Mouse (Mus musculus) regulatory T cell (primary cell): ENCODE measurements at regions not wholly inside any gene's neighbourhood (a gene's known extent, or its start where the extent isn't known, plus 50 kb on each side); places are given as distances from the start of the nearest gene placed in this dataset.

Experiments used
- in situ Hi-C: fragments of 300-600 bp; cut with MboI, MseI; formaldehyde crosslinking; loops from one replicate; pipeline ENCODE4 v1.15.1; 2025; ENCODE audit warnings: high pct_unique_total_duplicates

GRCm38 (mm10) chr1:75826202-75826601 lies 280.1 kb downstream of the Slc4a3 start:
- in situ Hi-C loops = loop anchor here (10.0 kb wide), 1 partner anchor 1359 kb away; no protein-coding TSS in a partner anchor

- in situ Hi-C loops = no loop called here
Measured at GRCm38 (mm10) chr1:75833071-75833830, 287.2 kb downstream of the Slc4a3 start.

GRCm38 (mm10) chr1:75834361-75834760 lies 288.3 kb downstream of the Slc4a3 start:
- in situ Hi-C loops = no loop called here

- in situ Hi-C loops = no loop called here
Measured at GRCm38 (mm10) chr1:75839551-75840223, 293.6 kb downstream of the Slc4a3 start.

- in situ Hi-C loops = no loop called here
Measured at GRCm38 (mm10) chr1:75842396-75842795, 296.3 kb downstream of the Slc4a3 start.

GRCm38 (mm10) chr1:75843326-75843725 lies 297.3 kb downstream of the Slc4a3 start:
- in situ Hi-C loops = no loop called here

GRCm38 (mm10) chr1:75844123-75844522 lies 298.1 kb downstream of the Slc4a3 start:
- in situ Hi-C loops = no loop called here

GRCm38 (mm10) chr1:75844529-75844928 lies 298.5 kb downstream of the Slc4a3 start:
- in situ Hi-C loops = no loop called here

- in situ Hi-C loops = no loop called here
Measured at GRCm38 (mm10) chr1:75844981-75845380, 298.9 kb downstream of the Slc4a3 start.

GRCm38 (mm10) chr1:75845771-75846535 lies 299.9 kb downstream of the Slc4a3 start:
- in situ Hi-C loops = no loop called here

GRCm38 (mm10) chr1:75847681-75848080 lies 301.6 kb downstream of the Slc4a3 start:
- in situ Hi-C loops = no loop called here

- in situ Hi-C loops = no loop called here
Measured at GRCm38 (mm10) chr1:75848436-75848835, 302.4 kb downstream of the Slc4a3 start.

- in situ Hi-C loops = loop anchor here (10.0 kb wide), 1 partner anchor 1485 kb away; no protein-coding TSS in a partner anchor
Measured at GRCm38 (mm10) chr1:75850131-75850530, 304.1 kb downstream of the Slc4a3 start.

- in situ Hi-C loops = loop anchor here (10.0 kb wide), 1 partner anchor 1476 kb away; no protein-coding TSS in a partner anchor
Measured at GRCm38 (mm10) chr1:75858551-75859255, 312.6 kb downstream of the Slc4a3 start.

GRCm38 (mm10) chr1:75862757-75863156 lies 316.7 kb downstream of the Slc4a3 start:
- in situ Hi-C loops = no loop called here

- in situ Hi-C loops = no loop called here
Measured at GRCm38 (mm10) chr1:75866556-75866955, 320.5 kb downstream of the Slc4a3 start.

- in situ Hi-C loops = no loop called here
Measured at GRCm38 (mm10) chr1:75869414-75869813, 323.3 kb downstream of the Slc4a3 start.

GRCm38 (mm10) chr1:75869846-75870245 lies 323.8 kb downstream of the Slc4a3 start:
- in situ Hi-C loops = no loop called here

- in situ Hi-C loops = no loop called here
Measured at GRCm38 (mm10) chr1:75873911-75874310, 327.8 kb downstream of the Slc4a3 start.

- in situ Hi-C loops = no loop called here
Measured at GRCm38 (mm10) chr1:75877209-75877608, 331.1 kb downstream of the Slc4a3 start.

- in situ Hi-C loops = no loop called here
Measured at GRCm38 (mm10) chr1:75885632-75886031, 339.6 kb downstream of the Slc4a3 start.
